Mouse (Mus musculus) MEL (cell line): ENCODE results near the gene Usp49. TPM values are rescaled to one million over a fixed set of nuclear protein-coding genes. Genes with fewer than 3 reads are reported as not detected.
A peak's percentile ranks its signal among the peaks of the same experiment; 100 is the strongest.

Source experiments
- DNase-seq: peaks from one replicate; pipeline ENCODE4 v3.0.0; 2011; ENCODE audit warnings: low read depth, low spot score
- H3K27ac ChIP-seq: 2 replicates; pipeline ENCODE4 v1.5.1; 2012; ENCODE audit warnings: low read depth, mild to moderate bottlenecking, control low read depth, low read length, moderate library complexity; ENCODE audit not compliant: control insufficient read depth
- H3K27me3 ChIP-seq, 2 experiments: fragments of 150-350 bp in 1 of 2; sonication (generic) in 1 of 2; 2 replicates each; pipeline ENCODE4 v1.6.1; 2012; ENCODE audit warnings: low read length in 2 of 2, mild to moderate bottlenecking in 2 of 2, improper control_type of control experiment in 1 of 2, moderate library complexity in 1 of 2; ENCODE audit not compliant: insufficient read depth in 2 of 2, control insufficient read depth in 1 of 2
- H3K36me3 ChIP-seq, 2 experiments: 2 replicates each; pipeline ENCODE4 v1.6.1; 2012 to 2014; ENCODE audit warnings: low read length in 2 of 2, improper control_type of control experiment in 1 of 2, inconsistent platforms in 1 of 2, mild to moderate bottlenecking in 1 of 2; ENCODE audit not compliant: insufficient read depth in 2 of 2, control insufficient read depth in 1 of 2
- H3K4me1 ChIP-seq, 2 experiments: fragments of 150-350 bp in 1 of 2; sonication (generic) in 1 of 2; 2 replicates each; pipeline ENCODE4 v1.6.1; 2012; ENCODE audit warnings: low read length in 2 of 2, improper control_type of control experiment in 1 of 2, mild to moderate bottlenecking in 1 of 2; ENCODE audit not compliant: insufficient read depth in 2 of 2, control insufficient read depth in 1 of 2
- H3K4me3 ChIP-seq, 2 experiments: fragments of 150-350 bp in 1 of 2; sonication (generic) in 1 of 2; 2 replicates each; pipeline ENCODE4 v1.5.1; 2012; ENCODE audit warnings: low read depth in 2 of 2, low read length in 2 of 2, mild to moderate bottlenecking in 2 of 2, moderate library complexity in 2 of 2, control low read depth in 1 of 2, improper control_type of control experiment in 1 of 2; ENCODE audit not compliant: control insufficient read depth in 1 of 2, insufficient read depth in 1 of 2
- H3K79me2 ChIP-seq: 2 replicates; pipeline ENCODE4 v1.6.1; 2012; ENCODE audit warnings: mild to moderate bottlenecking, low read length, moderate library complexity; ENCODE audit not compliant: control insufficient read depth, poor library complexity, insufficient read depth
- H3K9ac ChIP-seq: 2 replicates; pipeline ENCODE4 v1.6.1; 2012; ENCODE audit warnings: low read depth, mild to moderate bottlenecking, control low read depth, low read length, moderate library complexity; ENCODE audit not compliant: control insufficient read depth, poor library complexity, severe bottlenecking
- H3K9me3 ChIP-seq: fragments of 150-350 bp; sonication (generic); replicated peaks from 2 replicates; pipeline ENCODE4 v1.6.1; 2012; ENCODE audit warnings: mild to moderate bottlenecking, low read length, improper control_type of control experiment, moderate library complexity; ENCODE audit not compliant: insufficient read depth
- BHLHE40 ChIP-seq: IDR thresholded peaks from 2 replicates; pipeline ENCODE4 v1.6.1; 2012; ENCODE audit warnings: low read depth, mild to moderate bottlenecking, inconsistent platforms, low read length, improper control_type of control experiment, borderline replicate concordance
- CHD1 ChIP-seq: IDR thresholded peaks from 2 replicates; pipeline ENCODE4 v1.6.1; 2012; ENCODE audit warnings: low read depth, mild to moderate bottlenecking, inconsistent platforms, low read length, improper control_type of control experiment
- E2F4 ChIP-seq: IDR thresholded peaks from 2 replicates; pipeline ENCODE4 v1.6.1; 2011; ENCODE audit warnings: low read depth, low read length, improper control_type of control experiment, borderline replicate concordance
- ELF1 ChIP-seq: IDR thresholded peaks from 2 replicates; pipeline ENCODE4 v1.6.1; 2014; ENCODE audit warnings: low read depth, mild to moderate bottlenecking, inconsistent platforms, low read length, improper control_type of control experiment, moderate library complexity
- EP300 ChIP-seq, 2 experiments: IDR thresholded peaks; 2 replicates each; pipeline ENCODE4 v1.6.1; 2011; ENCODE audit warnings: improper control_type of control experiment in 2 of 2, low read length in 2 of 2, low read depth in 1 of 2, mild to moderate bottlenecking in 1 of 2
- ETS1 ChIP-seq: IDR thresholded peaks from 2 replicates; pipeline ENCODE4 v1.6.1; 2012; ENCODE audit warnings: low read depth, mild to moderate bottlenecking, inconsistent platforms, low read length, improper control_type of control experiment, moderate library complexity
- GATA1 ChIP-seq: IDR thresholded peaks from 2 replicates; pipeline ENCODE4 v1.6.1; 2011; ENCODE audit warnings: low read depth, low read length, improper control_type of control experiment
- JUND ChIP-seq: IDR thresholded peaks from 2 replicates; pipeline ENCODE4 v1.6.1; 2011; ENCODE audit warnings: low read depth, mild to moderate bottlenecking, improper control_type of control experiment, low read length
- KAT2A ChIP-seq: conservative IDR thresholded peaks from 2 replicates; pipeline ENCODE4 v1.6.1; 2012; ENCODE audit warnings: low read depth, low read length, improper control_type of control experiment, inconsistent platforms
- MAFK ChIP-seq: IDR thresholded peaks from 2 replicates; pipeline ENCODE4 v1.6.1; 2011; ENCODE audit warnings: low read depth, mild to moderate bottlenecking, low read length, improper control_type of control experiment, borderline replicate concordance
- MAX ChIP-seq: IDR thresholded peaks from 2 replicates; pipeline ENCODE4 v1.6.1; 2011; ENCODE audit warnings: low read length, improper control_type of control experiment
- MAZ ChIP-seq: IDR thresholded peaks from 2 replicates; pipeline ENCODE4 v1.6.1; 2012; ENCODE audit warnings: low read depth, mild to moderate bottlenecking, inconsistent platforms, low read length, improper control_type of control experiment
- MEF2A ChIP-seq: IDR thresholded peaks from 2 replicates; pipeline ENCODE4 v1.6.1; 2014; ENCODE audit warnings: low read depth, mild to moderate bottlenecking, inconsistent platforms, low read length, improper control_type of control experiment; ENCODE audit not compliant: poor library complexity, insufficient replicate concordance, severe bottlenecking; ENCODE audit errors: extremely low read depth
- MXI1 ChIP-seq: IDR thresholded peaks from 2 replicates; pipeline ENCODE4 v1.6.1; 2011; ENCODE audit warnings: mild to moderate bottlenecking, low read depth, low read length, improper control_type of control experiment
- NELFE ChIP-seq: IDR thresholded peaks from 2 replicates; pipeline ENCODE4 v1.6.1; 2011; ENCODE audit warnings: low read depth, low read length, improper control_type of control experiment
- SIN3A ChIP-seq: IDR thresholded peaks from 2 replicates; pipeline ENCODE4 v1.6.1; 2012; ENCODE audit warnings: low read length, improper control_type of control experiment, inconsistent platforms
- SMC3 ChIP-seq: IDR thresholded peaks from 2 replicates; pipeline ENCODE4 v1.6.1; 2011; ENCODE audit warnings: low read depth, low read length, improper control_type of control experiment
- TBP ChIP-seq: IDR thresholded peaks from 2 replicates; pipeline ENCODE4 v1.8.0; 2011; ENCODE audit warnings: low read depth, low read length, improper control_type of control experiment
- USF1 ChIP-seq: IDR thresholded peaks from 2 replicates; pipeline ENCODE4 v1.6.1; 2014; ENCODE audit warnings: low read depth, mild to moderate bottlenecking, inconsistent platforms, low read length, improper control_type of control experiment, moderate library complexity
- USF2 ChIP-seq, 2 experiments: IDR thresholded peaks; 2 replicates each; pipeline ENCODE4 v1.6.1; 2011 to 2012; ENCODE audit warnings: improper control_type of control experiment in 2 of 2, low read length in 2 of 2, borderline replicate concordance in 1 of 2, inconsistent platforms in 1 of 2, low read depth in 1 of 2, mild to moderate bottlenecking in 1 of 2; ENCODE audit not compliant: insufficient read depth in 1 of 2
- ZNF384 ChIP-seq: IDR thresholded peaks from 2 replicates; pipeline ENCODE4 v1.6.1; 2012; ENCODE audit warnings: low read depth, mild to moderate bottlenecking, inconsistent platforms, low read length, improper control_type of control experiment
- polyA plus RNA-seq, 2 experiments: library from polyadenylated mRNA; stranded (reverse) in 1 of 2; unstranded in 1 of 2; fragments of >175 nt in 1 of 2; fragments of >200 nt in 1 of 2; gene quantifications; 2 replicates each; pipeline versions ENCODE4 v1.2.1 to v1.2.4; 2012; ENCODE audit warnings: low replicate concordance in 2 of 2, low read depth in 1 of 2; ENCODE audit not compliant: insufficient read length in 2 of 2, insufficient read depth in 1 of 2, missing spikeins in 1 of 2
- total RNA-seq: library from RNA; depleted of rRNA; stranded (reverse); fragments of 300-350 nt; gene quantifications from 2 replicates; pipeline ENCODE4 v1.2.3, GENCODE M21; 2012

Gene Usp49
- total and polyA plus RNA-seq, 3 experiments, result 5.2 to 16.1 TPM; not detected in 1

DNA sequence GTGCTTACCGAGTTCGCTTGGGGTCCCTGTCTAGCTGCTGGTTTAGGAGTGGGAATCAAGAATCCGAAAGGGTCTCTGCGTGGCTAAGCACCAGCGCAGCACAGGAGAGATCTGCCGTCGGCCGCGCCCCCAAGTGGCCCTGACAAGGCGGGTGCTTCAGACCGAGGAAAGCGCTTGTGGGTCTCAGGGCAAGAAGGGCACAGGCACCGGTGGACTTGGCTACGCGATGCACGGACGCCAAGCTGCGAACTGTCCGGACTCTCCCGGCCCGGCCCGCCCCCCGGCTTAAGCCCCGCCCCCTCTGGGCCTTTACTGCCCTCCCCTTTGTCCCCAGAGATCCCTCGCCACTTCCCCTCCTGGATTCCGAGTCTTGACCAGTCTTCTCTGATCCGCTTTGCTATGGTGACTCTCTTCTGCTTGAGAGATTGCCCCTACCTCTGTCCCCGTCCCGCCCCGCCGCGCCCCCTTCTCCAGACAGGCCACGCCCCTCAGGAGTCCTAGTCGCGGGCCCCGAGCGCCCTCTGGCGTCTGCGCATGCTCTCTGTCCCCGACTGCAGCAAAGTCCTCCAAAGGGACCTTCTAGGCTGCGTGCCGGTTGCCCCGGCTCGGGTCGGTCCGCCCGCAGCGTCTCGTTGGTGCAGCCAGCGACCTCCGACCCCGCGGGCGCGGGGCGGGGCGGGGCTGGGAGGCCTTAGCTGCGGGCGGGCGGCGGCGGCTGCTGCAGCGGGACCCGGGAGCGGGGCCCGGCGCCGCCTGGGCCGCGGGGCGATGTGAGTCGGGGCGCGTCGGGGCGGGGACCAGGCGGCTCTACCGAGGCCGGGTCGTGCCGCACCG, 64.2 kb downstream of the Usp49 start, which contains the start of gene Prickle4 (continued):
- TF ChIP-seq MAFK (no peak), ETS1 (no peak), SMC3 (peak; percentile 73), MXI1 (no peak)

DNA sequence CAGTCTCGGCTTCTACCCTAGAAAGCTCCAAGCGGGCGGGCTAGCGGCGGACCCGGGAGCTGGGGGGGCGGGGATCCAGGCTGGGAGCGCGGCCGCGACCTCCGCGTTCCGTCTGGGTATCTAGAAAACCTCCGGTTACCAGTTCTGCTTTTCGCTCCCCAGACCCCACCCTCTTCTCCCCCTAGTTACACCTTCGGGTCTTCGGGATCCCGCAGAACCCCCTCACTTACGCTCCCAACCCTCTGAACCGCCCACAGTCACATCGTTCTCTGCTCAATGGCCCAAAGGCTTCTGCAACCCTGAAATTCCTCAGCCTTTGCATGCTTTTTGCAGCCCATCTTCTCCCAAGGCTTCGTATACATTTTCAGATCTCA, 64.8 kb downstream of the Usp49 start:
- Histone ChIP-seq H3K9me3 (no peaks in the 10 kb centered on the region), H3K79me2 (no peaks in the 10 kb centered on the region; the same call in 1 of the 2 replicates), H3K36me3 (0 out of 4 replicates have a peak, but pooled peaks cover 0 to 2% of the 10 kb centered on the region in 2 experiments), H3K4me1 (peaks cover 0 to 10% of the 10 kb centered on the region in 2 experiments; a peak in 2 of 4 replicates), H3K27ac (no peak overlapping the region), H3K4me3 (peak overlapping the region; percentile 53 to 62), H3K9ac (peak overlapping the region; percentile 84), H3K27me3 (no peaks in the 10 kb centered on the region)
- peak; percentile 62 for DNase-seq
- TF ChIP-seq SIN3A, result peak; percentile 13; the same call in 1 of the 2 replicates
- no peak for TF ChIP-seq USF1
- no peak for TF ChIP-seq CHD1

DNA sequence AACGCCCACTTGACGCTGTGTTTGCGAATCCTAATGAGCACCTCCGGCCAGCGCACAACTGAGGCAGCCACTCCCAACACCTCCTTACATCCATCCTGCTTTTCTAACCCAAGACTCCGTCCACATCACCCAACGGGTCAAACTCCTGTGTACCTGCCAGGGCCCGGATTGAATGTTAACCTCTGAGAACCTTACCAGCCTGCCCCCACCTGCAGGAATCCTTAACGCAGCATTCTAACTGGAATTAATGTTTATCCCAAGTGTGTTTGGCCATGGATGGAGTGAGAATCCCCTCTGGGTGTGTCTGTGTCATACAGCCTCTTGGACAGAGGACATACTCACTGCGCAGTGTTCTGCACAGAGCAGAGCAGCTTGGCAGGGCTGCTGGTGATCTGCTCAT, 67.7 kb downstream of the Usp49 start:
- 0 out of 4 replicates have a peak, but pooled peaks cover 0 to 2% of the 10 kb centered on the region in 2 experiments for H3K36me3 ChIP-seq
- no peak for DNase-seq
- H3K27me3 ChIP-seq, result no peaks in the 10 kb centered on the region
- H3K9ac ChIP-seq, result no peak overlapping the region
- TF ChIP-seq MAFK (no peak), GATA1 (no peak), ELF1 (no peak), NELFE (no peak), ETS1 (no peak), MXI1 (no peak), TBP (no peak), ZNF384 (no peak), KAT2A (no peak), EP300 (IDR thresholded peaks at IDR 0.05; ENCODE audit: low read depth in 1 of 2, low read length in 2 of 2) (no peak), SMC3 (no peak), MAZ (no peak), E2F4 (no peak), BHLHE40 (no peak), MEF2A (no peak), MAX (no peak), USF2 (IDR thresholded peaks at IDR 0.05; ENCODE audit: borderline replicate concordance in 1 of 2, insufficient read depth in 1 of 2, low read depth in 1 of 2, low read length in 2 of 2) (no peak), JUND (no peak)
- no peaks in the 10 kb centered on the region for H3K9me3 ChIP-seq
- no peak overlapping the region for H3K27ac ChIP-seq
- no peaks in the 10 kb centered on the region; the same call in 1 of the 2 replicates for H3K79me2 ChIP-seq
- peaks cover 0 to 10% of the 10 kb centered on the region in 2 experiments; a peak in 2 of 4 replicates for H3K4me1 ChIP-seq
- no peak overlapping the region for H3K4me3 ChIP-seq
